Mouse (Mus musculus) lung, postnatal 0 days (tissue): ENCODE data around the gene Dpy19l1. TPM values are rescaled to one million over a fixed set of nuclear protein-coding genes. Genes with fewer than 3 reads are reported as not detected.

Experiments
- ATAC-seq: fragments of 200-750 bp; cut with Nextera tagmentation; 2 replicates; pipeline ENCODE4 v1.8.0; 2017; ENCODE audit warnings: moderate library complexity
- DNase-seq: peaks from one replicate; pipeline ENCODE4 v3.0.0-alpha.2; 2016; ENCODE audit warnings: low spot score
- H3K27ac ChIP-seq: fragments of 300-500 bp; sonication (generic); 2 replicates; pipeline ENCODE4 v1.5.1; 2014; ENCODE audit warnings: antibody characterized with exemption, mild to moderate bottlenecking, low read length, mixed read lengths
- H3K27me3 ChIP-seq: fragments of 300-500 bp; sonication (generic); replicated peaks from 2 replicates; pipeline ENCODE4 v1.6.1; 2014; ENCODE audit warnings: low read length, mixed read lengths; ENCODE audit not compliant: insufficient read depth
- H3K36me3 ChIP-seq: fragments of 300-500 bp; sonication (generic); 2 replicates; pipeline ENCODE4 v1.6.1; 2014; ENCODE audit warnings: low read length, mixed read lengths; ENCODE audit not compliant: insufficient read depth
- H3K4me1 ChIP-seq: fragments of 300-500 bp; sonication (generic); 2 replicates; pipeline ENCODE4 v1.6.1; 2014; ENCODE audit warnings: antibody characterized with exemption, low read depth, low read length, mixed read lengths; ENCODE audit not compliant: insufficient read depth
- H3K4me2 ChIP-seq: fragments of 300-500 bp; sonication (generic); replicated peaks from 2 replicates; pipeline ENCODE4 v1.6.1; 2014; ENCODE audit warnings: low read depth, mild to moderate bottlenecking, low read length, moderate library complexity, mixed read lengths
- H3K4me3 ChIP-seq: fragments of 300-500 bp; sonication (generic); 2 replicates; pipeline ENCODE4 v1.5.1; 2014; ENCODE audit warnings: low read depth, low read length
- H3K9ac ChIP-seq: fragments of 300-500 bp; sonication (generic); replicated peaks from 2 replicates; pipeline ENCODE4 v1.6.1; 2014; ENCODE audit warnings: low read depth, mild to moderate bottlenecking
- H3K9me3 ChIP-seq: fragments of 300-500 bp; sonication (generic); 2 replicates; pipeline ENCODE4 v1.6.1; 2016; ENCODE audit warnings: low read length, mixed read lengths
- CTCF ChIP-seq: IDR thresholded peaks from 2 replicates; pipeline ENCODE4 v1.5.1; 2016; ENCODE audit warnings: antibody characterized with exemption, mild to moderate bottlenecking
- EP300 ChIP-seq: IDR thresholded peaks from 2 replicates; pipeline ENCODE4 v1.6.1; 2016; ENCODE audit warnings: antibody characterized with exemption, mild to moderate bottlenecking, control low read depth
- WGBS: fragments of 180-500 bp; shearing (Covaris S2); extraction: QIAGEN DNeasy Blood & Tissue Kit; methylation state at CpG from one replicate; pipeline ENCODE4 v1.1.7; 2014; 5-methylcytosine and 5-hydroxymethylcytosine counted together
- polyA plus RNA-seq: library from polyadenylated mRNA; unstranded; fragments of >200 nt; fragmentation: Nextera tagmentation; extraction: Ambion mirVana; gene quantifications from 2 replicates; pipeline ENCODE4 v1.2.1, GENCODE M21; 2015

The Dpy19l1 gene
- polyA plus RNA-seq, 1 experiment from 2014 or later = 8.2 TPM

- no peak for DNase-seq
- no peak for ATAC-seq
- Histone ChIP-seq H3K4me3 (no peak overlapping the region), H3K4me2 (no peak overlapping the region), H3K27me3 (no peaks in the 10 kb centered on the region), H3K36me3 (no peaks in the 10 kb centered on the region), H3K4me1 (no peaks in the 10 kb centered on the region), H3K9ac (no peak overlapping the region), H3K9me3 (no peaks in the 10 kb centered on the region), H3K27ac (no peak overlapping the region)
- 73% methylated on average over 3 of the region's 3 CpGs for WGBS
- TF ChIP-seq CTCF = no peak
- no peak for TF ChIP-seq EP300
Observed at GRCm38 (mm10) chr9:24394146-24394545, 108.8 kb downstream of the Dpy19l1 start.

DNA sequence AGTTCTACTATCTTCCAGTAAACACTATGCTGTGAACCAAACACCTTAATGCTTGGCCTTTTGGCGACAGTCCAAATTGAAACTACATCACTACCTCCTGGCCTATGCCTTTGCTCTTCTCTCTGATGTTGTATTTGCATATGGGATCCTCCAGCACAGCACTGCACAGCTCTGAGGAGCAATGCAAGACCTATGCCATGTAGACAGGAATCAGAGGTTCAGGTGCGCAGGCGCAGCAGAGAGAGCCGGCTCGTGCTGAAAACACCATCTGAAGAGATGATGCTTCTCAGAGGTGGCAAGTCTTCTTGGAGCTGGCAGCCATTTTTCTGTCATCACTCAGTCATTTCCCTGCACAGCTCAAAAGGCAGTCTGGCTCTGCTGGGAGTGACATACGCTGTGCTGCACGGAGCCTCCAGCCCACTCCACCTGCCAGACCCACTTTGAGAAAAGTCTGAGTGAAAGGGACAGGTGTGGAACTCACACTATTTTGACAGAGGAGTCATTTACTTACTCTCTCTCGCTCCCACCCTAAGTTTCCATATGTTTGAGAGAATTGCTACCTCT lies 112.1 kb downstream of the Dpy19l1 start:
- H3K9ac ChIP-seq = no peak overlapping the region

DNA sequence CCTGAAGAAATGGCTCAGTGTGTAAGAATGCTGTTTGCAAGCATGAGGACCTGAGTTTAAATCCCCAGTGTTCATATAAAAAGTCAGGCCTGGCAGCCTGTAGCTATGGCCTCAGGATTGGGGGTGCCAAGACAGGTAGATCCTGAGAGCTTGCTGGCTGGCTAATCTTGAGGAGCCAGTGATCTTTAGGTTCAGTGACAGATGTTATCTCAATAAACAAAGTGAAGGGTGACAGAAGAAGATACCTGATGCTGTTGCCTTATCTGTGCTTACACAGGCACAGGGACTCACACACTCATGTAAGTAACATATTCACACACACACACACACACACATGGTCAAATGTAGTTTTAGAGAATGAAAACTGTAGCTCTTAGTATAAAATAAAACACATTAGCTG lies 115.7 kb downstream of the Dpy19l1 start:
- Histone ChIP-seq H3K4me2 (no peak overlapping the region), H3K36me3 (no peaks in the 10 kb centered on the region), H3K27me3 (no peaks in the 10 kb centered on the region), H3K27ac (no peak overlapping the region), H3K9ac (no peak overlapping the region), H3K4me3 (no peak overlapping the region), H3K4me1 (no peaks in the 10 kb centered on the region), H3K9me3 (no peaks in the 10 kb centered on the region)
- TF ChIP-seq CTCF (no peak), EP300 (no peak)
- no peak for DNase-seq
- ATAC-seq = no peak

More for the DNA sequence above, 112.1 kb downstream of the Dpy19l1 start:
- H3K36me3 ChIP-seq = no peaks in the 10 kb centered on the region
- H3K4me2 ChIP-seq = no peak overlapping the region
- 83% methylated on average over 8 of the region's 8 CpGs for WGBS
- H3K27ac ChIP-seq = no peak overlapping the region
- TF ChIP-seq EP300 (no peak), CTCF (no peak)
- no peaks in the 10 kb centered on the region for H3K4me1 ChIP-seq
- H3K4me3 ChIP-seq = no peak overlapping the region
- ATAC-seq (no peak), DNase-seq (no peak)
- no peaks in the 10 kb centered on the region for H3K9me3 ChIP-seq
- no peaks in the 10 kb centered on the region for H3K27me3 ChIP-seq

- Histone ChIP-seq H3K27me3 (no peaks in the 10 kb centered on the region), H3K9ac (no peak overlapping the region), H3K4me2 (no peak overlapping the region), H3K9me3 (no peaks in the 10 kb centered on the region), H3K4me3 (no peak overlapping the region), H3K36me3 (no peaks in the 10 kb centered on the region), H3K27ac (no peak overlapping the region), H3K4me1 (no peaks in the 10 kb centered on the region)
- 58% methylated on average over 3 of the region's 3 CpGs for WGBS
- no peak for DNase-seq
- TF ChIP-seq EP300 = no peak
- no peak for TF ChIP-seq CTCF
- ATAC-seq = no peak
Observed at GRCm38 (mm10) chr9:24379321-24379720, 123.6 kb downstream of the Dpy19l1 start.

GRCm38 (mm10) chr9:24378848-24379247 lies 124.1 kb downstream of the Dpy19l1 start:
- 73% methylated on average over 2 of the region's 2 CpGs for WGBS
- Histone ChIP-seq H3K4me3 (no peak overlapping the region), H3K27me3 (no peaks in the 10 kb centered on the region), H3K9ac (no peak overlapping the region), H3K36me3 (no peaks in the 10 kb centered on the region), H3K27ac (no peak overlapping the region), H3K4me1 (no peaks in the 10 kb centered on the region), H3K9me3 (no peaks in the 10 kb centered on the region), H3K4me2 (no peak overlapping the region)
- no peak for DNase-seq
- no peak for ATAC-seq
- TF ChIP-seq CTCF (no peak), EP300 (no peak)

Other genes with a start within 250 kb of the Dpy19l1 start
- not detected in 2 replicates for gene Cypt4, start 122.1 kb upstream of the Dpy19l1 start, polyA plus RNA-seq
- gene Dpy19l2, start 193.2 kb upstream of the Dpy19l1 start, polyA plus RNA-seq = 0.54 and 0.56 TPM in 2 replicates